Mouse (Mus musculus): ENCODE measurements around the gene Adamts4. TPM values are rescaled to one million over a fixed set of nuclear protein-coding genes. Genes with fewer than 3 reads are reported as not detected.

Gene Adamts4
- polyA plus RNA-seq, 1 experiment, result 2.6 TPM

DNA sequence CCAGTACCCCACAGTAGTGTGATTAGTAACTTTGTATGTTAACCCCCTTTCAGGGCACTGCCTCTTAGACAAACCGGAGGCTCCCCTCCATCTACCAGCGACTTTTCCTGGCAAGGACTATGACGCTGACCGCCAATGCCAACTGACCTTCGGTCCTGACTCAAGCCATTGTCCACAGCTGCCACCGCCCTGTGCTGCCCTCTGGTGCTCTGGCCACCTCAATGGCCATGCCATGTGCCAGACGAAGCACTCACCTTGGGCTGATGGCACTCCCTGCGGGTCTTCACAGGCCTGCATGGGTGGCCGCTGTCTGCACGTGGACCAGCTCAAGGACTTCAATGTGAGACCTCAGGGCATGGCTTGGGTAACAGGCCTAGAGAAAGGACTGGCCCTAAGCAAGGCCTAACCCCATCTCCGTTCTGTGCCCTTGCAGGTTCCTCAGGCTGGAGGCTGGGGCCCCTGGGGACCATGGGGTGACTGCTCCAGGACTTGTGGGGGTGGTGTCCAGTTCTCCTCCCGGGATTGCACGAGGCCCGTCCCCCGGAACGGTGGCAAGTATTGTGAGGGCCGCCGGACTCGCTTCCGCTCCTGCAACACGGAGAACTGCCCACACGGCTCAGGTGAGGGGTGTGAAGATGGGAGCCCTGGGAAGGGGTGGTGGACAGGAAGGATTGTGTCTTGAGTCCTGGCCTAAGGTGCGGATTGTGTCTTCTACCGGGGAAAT lies 6.0 kb downstream of the Adamts4 start:
- no peak for DNase-seq (ENCODE audit: low read depth)

DNA sequence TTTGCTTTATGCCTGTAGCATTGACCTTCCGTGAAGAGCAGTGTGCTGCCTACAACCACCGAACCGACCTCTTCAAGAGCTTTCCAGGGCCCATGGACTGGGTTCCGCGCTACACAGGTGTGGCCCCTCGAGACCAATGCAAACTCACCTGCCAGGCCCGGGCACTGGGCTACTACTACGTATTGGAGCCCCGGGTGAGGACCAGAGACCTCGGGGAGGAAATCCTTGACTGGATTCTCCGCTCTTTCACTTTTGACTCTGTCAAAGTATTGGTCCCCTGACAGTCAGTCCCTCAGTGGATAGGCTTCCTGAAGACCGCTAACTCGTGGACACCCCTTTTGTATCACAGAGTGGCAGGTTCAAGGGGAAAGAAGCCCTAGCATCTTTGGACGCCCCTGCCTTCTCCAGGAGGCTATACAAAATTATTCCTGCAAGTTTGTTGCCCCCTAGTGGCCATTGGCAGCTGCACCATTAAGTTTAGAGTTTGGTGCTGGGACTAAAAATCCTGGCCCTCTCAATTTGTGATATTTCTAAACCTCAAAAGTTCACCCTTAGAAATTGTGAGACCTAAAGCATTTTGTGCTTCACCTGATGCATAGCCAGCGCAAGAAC lies 6.8 kb downstream of the Adamts4 start:
- no peak for DNase-seq (ENCODE audit: low read depth)

DNA sequence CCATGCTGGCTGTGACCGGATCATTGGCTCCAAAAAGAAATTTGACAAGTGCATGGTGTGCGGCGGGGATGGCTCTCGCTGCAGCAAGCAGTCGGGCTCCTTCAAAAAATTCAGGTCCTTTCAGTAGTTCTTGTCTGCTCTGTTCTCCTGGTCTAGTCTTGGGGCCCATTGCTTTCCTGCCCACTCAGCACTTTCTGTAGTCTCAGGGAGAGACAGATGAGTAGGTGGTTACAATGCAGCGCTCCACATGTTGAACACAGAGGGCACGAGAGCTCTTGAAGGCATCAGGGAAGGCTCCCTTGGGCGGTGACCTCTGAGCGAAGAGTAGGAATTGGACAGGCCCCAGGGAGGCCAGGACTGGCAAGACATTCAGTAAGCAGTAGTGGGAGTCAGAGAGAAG lies 7.6 kb downstream of the Adamts4 start:
- DNase-seq (ENCODE audit: low read depth), result no peak

DNA sequence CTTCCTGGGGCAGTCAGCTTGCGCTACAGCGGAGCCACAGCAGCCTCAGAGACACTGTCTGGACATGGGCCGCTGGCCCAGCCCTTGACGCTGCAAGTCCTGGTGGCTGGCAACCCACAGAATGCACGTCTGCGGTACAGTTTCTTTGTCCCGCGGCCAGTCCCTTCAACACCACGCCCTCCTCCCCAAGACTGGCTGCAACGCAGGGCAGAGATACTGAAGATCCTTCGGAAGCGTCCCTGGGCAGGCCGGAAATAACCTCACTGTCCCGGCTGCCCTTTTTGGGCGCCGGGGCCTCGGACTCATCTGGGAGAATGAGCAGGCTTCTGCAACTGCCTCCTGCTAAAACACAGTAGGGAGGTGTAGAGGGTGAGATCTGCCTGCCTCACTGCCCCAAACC lies 8.7 kb downstream of the Adamts4 start:
- no peak for DNase-seq (ENCODE audit: low read depth)

DNA sequence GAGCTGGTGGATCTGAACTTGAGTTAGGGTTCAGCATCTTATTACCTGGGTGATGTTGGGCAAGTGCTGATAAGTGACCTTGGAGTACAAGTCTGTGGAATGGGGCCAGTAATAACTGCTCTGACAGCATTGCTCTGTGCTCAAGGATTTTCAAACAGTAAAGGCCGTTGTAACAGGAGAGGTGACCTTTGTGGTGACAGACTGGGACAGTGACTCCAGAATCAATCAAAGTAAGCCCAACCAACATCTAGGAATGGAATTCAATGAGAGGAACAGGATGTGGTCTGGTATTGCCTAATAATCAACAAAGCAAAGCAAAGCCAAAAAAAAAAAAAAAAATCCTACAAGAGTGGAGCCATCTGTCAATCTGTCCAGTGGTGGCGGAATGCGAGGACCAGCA lies 10.1 kb downstream of the Adamts4 start:
- DNase-seq (ENCODE audit: low read depth), result no peak

DNA sequence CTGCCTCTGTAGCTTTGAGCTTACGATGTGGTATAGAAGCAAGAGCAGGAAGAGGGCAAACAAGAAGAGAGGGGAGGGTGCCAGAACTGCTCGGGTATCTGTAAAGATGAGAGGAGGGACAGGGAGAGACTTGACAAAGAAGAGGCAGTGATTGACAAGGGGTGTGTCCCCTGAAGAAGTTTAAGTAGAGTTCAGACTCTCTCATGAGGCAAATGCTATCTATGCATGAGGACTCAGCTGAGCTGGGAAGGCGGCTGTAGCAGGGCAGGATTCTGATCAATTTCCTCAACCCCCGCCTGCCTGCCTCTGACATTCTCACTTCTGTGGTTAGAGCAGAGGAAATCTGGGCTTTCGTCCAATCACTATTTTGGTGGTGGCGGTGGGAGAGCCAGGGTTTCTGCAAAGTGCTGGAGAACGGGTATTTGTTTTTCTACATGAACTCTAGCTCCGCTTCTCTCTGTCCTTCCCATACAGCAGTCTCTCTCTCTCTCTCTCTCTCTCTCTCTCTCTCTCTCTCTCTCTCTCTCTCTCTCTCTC lies 12.4 kb downstream of the Adamts4 start:
- DNase-seq (ENCODE audit: low read depth), result no peak

DNA sequence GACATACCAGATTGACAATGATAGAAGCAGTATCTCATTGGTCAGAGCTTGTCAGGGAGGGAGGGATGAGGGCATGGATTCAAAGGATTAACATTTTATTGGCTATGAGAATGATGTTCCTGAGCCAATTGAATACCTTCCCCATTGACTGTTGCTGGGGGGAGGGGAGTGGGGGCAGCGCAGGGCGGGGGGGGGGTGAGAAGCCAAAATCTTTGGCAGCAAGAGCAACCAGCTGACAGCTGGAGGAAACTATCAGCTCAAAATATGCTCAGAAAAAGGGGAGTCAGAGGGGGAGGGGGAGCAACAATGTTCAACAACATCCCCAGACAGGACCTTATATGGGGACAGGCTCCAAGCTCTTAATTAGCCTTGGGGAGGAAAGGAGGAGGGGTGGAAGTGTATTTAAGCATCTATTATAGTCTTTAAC lies 13.0 kb downstream of the Adamts4 start:
- DNase-seq (ENCODE audit: low read depth), result no peak

DNA sequence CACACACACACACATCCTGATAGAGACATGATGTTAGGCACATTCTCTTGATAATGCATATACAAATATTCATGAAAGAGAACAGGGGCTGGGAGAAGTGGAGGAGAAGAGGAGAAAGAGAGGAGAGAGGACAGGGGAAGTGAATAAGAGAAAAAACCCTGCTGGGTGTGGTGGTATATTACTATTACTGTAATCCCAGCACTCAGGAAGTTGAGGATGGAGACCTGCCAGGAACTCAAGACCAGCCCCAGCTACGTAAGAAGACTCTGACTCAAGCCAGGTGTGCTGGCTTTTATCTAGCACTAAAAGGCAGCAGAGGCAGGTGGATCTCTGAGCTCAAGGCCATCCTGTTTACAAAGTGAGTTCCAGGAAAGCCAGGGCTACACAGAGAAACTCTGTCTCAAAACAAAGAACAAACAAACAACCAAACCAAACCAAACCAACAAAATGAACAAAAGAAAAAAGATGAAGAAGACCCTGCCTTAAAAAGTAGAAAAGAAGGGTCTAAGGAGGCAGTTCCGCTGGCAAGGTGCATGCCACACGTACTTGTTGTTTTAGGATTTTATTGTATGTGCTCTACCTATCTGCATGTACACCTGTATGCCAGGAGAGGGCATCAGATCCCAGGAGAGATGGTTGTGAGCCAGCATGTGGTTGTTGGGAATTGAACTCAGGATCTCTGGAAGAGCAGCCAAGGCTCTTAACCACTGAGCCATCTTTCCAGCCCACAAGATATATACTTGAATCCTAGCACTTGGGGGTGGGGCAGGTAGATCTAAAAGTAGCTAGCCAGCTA lies 13.6 kb downstream of the Adamts4 start:
- no peak for DNase-seq (ENCODE audit: low read depth)

DNA sequence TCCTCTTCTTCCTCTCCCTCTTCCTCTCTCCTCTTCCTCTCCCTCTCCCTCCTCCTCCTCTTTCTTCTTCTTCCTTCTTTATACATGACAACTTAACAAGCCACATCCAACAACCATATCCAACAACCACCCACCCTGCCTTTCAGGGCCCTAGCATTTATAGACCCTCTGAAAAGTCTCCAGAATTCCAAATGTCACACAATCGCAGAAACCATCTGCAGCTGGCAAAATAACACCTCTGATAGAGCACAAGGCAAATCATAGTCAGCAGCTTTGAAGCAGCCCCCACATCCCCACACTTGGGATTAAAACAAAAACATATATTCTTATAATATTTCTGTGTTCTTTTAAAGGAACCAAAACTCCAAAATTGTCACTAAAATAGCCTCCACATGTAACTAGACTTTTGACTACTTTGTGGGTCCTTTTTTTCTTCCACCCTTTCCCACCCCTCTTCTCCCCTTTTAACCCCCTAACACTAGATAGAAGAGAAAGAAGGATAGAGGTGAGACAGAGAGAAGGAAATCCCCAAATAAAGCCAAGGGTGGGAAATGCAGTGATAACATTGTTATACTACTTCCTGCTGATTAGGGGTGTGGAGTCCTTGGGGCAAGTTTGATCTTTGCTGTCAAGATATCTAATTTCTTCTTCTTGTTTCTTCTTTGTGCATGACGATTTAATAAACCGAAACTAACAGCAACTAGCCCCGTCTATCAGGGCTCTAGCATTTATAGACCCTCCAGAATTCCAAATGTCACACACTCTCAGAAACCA lies 15.9 kb downstream of the Adamts4 start:
- no peak for DNase-seq (ENCODE audit: low read depth)

DNA sequence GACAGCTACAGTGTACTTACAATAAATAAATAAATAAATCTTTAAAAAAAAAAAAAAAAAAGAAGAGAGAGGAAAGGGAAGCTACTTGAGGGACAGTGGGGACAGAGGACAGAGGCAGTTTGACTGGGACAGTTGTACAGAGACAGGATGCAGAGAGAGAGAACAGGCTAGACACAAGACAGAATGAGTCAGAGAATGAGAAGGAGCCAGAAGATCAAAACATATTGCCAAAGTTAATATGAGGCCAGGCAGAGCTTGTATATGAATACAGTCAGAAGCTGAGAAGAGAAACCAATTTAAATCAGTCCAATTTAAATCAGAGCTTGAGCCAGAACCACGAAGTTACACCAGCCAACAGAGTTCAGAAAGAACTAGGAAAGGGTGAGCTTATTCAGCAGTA lies 18.1 kb downstream of the Adamts4 start:
- no peak for DNase-seq (ENCODE audit: low read depth)

DNA sequence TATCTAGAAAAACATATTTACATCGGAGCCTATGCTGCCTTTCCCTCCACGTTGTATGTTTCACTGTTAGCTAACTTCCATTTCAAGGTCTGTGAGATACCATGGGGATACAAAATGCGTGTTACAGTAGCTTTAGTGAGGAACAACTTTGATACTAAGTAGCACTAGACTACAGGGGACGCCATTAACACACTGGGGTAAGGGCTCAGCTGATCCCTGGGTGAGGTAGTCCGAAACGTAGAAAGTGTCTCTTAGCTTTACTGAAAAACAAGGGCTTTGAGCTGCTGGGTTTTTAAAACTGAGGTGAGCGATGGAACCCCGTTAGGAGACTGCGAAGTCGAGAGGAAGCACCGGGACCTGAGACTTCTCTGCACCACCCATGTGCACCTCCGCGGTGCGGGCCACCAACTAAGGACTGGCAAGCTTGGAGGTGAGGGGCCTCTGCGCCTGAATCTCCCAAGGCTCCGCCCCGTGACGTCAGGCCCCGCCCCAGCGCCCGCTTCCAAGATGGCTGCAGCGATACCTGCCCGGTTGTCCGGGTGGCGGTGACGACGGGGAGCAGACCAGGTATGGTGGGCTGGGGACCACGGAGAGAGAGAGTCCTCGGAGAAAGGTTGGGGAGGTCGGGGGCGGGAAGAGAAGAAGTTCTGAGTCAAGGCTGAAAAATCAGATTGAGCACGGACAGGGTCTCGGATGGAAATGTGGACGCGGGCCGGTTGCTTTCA lies 19.8 kb downstream of the Adamts4 start, which contains the start of gene B4galt3:
Gene B4galt3, plus strand, starts transcription at position 481 of the 725 bp plus-strand sequence.
- DNase-seq (ENCODE audit: low read depth), result no peak

DNA sequence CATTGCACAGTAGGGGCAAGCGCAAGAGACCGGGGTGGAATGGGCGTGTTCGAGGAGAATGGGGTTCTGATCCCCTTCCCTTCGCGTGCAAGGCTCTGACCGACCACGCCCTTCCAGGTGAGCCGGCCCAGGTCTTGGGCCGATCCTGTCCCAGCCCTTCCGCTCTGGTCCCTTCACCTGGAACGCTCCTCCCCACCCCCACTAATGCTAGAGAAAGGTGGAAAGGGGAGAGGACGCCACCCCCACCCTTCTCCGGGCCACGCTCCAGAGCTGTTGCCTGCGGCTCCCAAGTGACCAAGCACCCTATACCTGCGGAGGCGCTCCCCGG lies 20.3 kb downstream of the Adamts4 start:
- DNase-seq (ENCODE audit: low read depth), result no peak

DNA sequence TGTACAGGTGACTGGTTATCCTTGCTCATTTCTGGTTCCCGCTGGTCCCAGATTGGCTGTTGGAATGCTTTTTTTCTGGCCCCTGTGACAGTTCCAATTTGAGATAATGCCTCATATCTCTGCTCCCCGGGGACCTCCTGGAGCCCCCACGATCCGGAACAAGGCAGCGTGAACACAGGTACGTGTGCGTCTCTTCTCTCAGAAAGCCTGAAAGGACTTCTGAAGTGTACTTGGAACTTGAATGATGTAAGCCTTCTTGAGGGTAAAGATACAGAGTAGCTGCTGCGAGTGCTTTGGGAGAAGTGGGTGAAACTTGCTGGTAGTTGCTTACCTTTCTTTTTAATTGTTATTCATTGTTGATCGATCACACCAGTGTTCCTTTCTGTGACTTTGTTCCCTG lies 21.0 kb downstream of the Adamts4 start:
- DNase-seq (ENCODE audit: low read depth), result no peak

DNA sequence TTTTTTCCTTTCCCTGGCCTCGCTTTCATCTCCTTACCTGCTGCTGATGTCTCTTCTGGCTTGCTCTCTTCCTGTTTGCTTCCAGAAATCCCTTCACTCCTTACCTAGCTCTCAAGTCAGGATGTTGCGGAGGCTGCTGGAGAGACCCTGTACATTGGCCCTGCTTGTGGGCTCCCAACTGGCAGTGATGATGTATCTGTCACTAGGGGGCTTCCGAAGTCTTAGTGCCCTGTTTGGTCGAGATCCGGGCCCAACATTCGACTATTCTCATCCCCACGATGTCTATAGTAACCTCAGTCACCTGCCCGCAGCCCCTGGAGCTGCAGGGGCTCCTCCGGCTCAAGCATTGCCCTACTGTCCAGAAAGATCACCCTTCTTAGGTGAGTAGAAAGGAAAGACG lies 21.4 kb downstream of the Adamts4 start:
- no peak for DNase-seq (ENCODE audit: low read depth)

DNA sequence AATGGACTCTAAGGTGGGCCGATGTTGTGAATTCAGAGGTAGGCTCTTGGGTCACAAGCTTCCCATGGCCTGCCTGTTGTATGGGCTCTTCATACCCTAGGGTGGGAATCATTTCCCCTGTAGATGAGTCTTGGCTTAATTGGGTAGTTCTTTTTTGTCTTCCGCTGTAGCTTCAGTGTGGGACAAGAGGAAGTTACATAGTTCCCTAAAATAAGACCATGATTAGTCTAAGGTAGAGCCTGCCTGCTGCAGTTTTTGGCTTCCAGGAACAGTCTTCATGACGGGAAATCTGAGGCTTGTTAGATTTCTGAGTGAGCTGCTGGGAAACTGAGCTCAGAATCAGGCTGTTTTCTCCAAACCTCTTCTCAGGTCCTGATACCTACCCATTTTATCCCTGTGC lies 21.9 kb downstream of the Adamts4 start:
- DNase-seq (ENCODE audit: low read depth), result no peak

DNA sequence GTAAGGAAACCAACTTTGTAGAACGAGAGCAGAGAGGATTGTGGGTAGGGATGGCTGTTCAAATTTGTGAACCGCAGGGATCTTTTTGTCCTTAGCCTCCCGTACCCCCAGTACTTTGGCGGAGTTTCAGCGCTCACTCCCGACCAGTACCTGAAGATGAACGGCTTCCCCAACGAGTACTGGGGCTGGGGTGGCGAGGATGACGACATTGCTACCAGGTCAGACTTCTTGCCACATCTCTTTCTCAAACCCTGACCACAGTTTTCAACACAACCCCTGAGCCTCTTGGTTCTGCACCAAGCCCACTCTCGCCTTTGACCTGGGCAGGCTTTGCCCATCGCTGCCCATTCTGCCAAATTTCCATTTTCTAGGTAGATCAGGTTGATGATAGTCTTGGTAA lies 23.9 kb downstream of the Adamts4 start:
- DNase-seq (ENCODE audit: low read depth), result no peak

DNA sequence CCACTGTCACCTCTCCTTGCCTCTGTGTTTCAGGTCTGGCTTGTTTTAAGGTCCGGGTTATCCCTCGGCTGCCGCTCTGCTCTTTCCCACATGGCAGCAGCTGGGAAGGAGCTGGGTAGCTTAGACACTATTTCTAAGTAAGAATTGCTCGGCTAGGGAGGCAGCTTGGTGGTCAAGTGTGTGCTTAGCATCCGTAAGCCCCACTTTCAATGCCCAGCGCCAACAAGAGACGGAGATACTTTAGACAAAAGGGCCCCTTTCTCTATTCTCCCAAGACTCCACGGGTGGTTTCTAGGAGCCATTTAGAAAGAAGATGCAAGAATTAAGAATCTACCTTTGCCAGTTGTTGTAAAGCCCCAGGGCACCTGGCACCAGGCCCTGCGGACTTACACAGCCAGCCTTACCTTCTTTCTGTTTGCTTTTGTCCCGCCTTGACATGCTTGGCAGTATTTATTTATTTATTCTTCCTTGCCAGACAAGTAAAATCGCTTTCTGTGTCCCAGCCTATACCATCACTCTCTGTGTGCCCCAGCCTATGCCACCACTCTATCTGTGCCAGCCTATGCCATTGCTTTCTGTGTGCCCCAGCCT lies 25.0 kb downstream of the Adamts4 start:
- no peak for DNase-seq (ENCODE audit: low read depth)

DNA sequence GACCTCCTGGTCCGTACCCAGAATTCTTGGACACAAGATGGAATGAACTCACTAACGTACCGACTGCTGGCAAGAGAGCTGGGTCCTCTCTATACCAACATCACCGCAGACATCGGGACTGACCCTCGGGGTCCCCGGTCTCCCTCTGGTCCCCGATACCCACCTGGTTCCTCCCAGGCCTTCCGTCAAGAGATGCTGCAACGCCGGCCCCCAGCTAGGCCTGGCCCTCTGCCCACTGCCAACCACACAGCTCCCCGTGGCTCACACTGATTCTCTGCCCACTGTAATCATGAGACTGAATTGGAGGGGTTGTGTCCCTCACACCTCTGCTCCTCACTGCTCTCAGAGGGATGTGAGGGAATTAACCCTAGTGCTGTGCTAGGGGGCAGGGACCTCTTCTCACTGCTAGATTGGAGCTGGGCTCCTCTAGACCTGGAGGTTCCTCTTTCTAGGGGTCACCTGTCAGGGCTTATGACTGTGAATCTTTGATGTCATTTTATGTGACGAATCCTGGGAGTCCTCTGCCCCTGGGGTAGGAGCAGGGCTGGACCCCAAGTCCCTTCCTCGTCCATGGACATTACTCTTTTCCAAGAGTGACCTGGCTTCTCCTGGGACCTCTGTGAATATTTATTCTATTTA lies 26.0 kb downstream of the Adamts4 start:
- DNase-seq (ENCODE audit: low read depth), result no peak

DNA sequence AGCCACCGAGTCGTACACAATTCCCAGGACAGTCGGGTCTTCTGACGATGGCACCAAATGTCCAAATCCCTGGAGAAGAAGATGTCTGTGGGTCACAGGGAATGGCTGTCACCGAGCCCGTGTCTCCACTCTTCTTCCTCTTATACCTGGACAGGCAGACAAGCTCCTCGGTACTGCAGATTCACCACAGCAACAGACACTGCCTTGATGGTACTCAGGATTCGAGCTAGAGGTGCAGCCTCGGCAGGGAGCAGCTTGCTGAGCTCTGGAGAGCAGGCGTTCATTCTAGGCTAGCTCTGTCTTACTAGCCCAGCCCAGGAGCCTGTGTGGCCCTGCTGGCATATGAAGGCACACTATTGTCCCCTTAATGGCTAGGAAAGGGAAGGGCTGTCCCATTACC lies 27.5 kb downstream of the Adamts4 start:
- no peak for DNase-seq (ENCODE audit: low read depth)

DNA sequence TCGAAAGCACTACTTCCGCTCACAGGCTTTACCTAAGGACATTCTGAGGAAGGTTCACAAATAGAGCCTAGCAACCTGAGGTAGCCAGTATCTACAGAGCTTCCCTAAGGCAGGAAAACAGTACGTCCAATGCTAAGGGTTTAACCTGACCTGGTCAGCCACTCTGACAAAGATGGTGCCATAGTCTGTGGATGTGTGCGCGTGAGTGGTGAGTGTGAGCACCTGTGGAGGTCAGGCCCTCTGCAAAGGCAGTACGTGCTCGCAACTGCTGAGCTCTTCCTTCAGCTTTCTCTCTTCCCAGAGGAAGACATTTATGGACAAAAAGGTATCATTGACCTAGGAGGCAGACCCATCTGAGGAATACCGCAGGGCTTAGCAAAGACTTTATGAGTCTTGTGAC lies 28.2 kb downstream of the Adamts4 start:
- no peak for DNase-seq (ENCODE audit: low read depth)
